Comparison of ENCODE assay signal across 14 mouse cellular contexts in the genomic region with DNA sequence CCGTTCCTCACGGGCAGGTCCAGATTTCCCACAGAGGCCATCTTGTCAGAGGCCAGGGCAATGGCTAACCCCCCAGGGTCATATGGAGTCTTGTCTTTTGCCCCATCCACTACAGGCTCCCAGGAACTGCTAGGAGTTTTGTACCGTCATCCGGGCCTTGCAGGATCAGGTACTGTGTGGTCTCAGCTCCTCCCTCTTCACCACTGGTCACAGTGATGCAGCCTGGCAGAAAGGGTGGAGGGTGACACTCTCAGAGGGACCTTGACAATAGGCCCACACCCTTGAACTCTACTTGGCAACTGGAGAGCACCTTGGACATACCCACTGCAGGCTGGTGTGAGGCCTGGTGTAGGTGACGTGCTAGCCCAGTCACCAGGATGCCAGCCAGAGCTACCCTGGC.
"Had no signal": no experiment of that assay in that cellular context is flagged by ENCODE, and none has a peak within 500 bp of the region (broad histone marks: within the 10 kb centered on the region; RNA-seq: fewer than 3 reads in every experiment).

No protein-coding gene starts in this region.

- DNase-seq: liver, postnatal 0 days; lung, adult 2 months; lung, postnatal 14 days; lung, postnatal 36 days; right cerebral cortex, postnatal 14 days; thymus, adult 2 months; thymus, postnatal 25 days; thymus, postnatal 4 days had no signal

- H3K27me3 ChIP-seq: liver, embryonic 15.5 days; lung, embryonic 15.5 days; midbrain, embryonic 13.5 days; midbrain, embryonic 15.5 days; neural tube, embryonic 12.5 days; stomach, embryonic 15.5 days had no signal

- H3K4me3 ChIP-seq: liver, embryonic 15.5 days; lung, embryonic 15.5 days; midbrain, embryonic 13.5 days; midbrain, embryonic 15.5 days; neural tube, embryonic 12.5 days; stomach, embryonic 15.5 days had no signal

- H3K9me3 ChIP-seq: stomach, embryonic 15.5 days had no signal
